In the genomic region with DNA sequence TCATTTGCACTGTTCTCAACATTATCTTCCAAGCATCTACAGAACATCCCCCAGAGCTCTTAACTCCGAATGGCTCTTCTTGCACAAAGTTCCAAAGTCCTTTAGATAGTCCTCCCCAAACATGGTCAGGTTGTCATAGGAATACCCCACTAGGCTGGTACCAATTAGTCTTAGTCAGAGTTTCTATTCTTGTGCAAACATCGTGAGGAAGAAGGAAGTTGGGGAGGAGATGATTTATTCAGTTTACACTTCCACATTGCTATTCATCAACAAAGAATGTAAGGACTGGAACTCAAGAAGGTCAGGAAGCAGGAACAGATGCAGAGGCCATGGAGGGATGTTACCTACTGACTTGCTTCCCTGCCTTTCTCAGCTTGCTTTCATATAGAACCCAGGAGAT, we compare ENCODE assay signal across 14 mouse cellular contexts.
"Had no signal": no experiment of that assay in that cellular context is flagged by ENCODE, and none has a peak within 500 bp of the region (broad histone marks: within the 10 kb centered on the region; RNA-seq: fewer than 3 reads in every experiment).

No protein-coding gene starts in this region.

- H3K27ac ChIP-seq: intestine, embryonic 15.5 days; kidney, embryonic 15.5 days; liver, embryonic 13.5 days; lung, embryonic 15.5 days; macrophage had no signal

- H3K9ac ChIP-seq: intestine, embryonic 15.5 days; kidney, embryonic 15.5 days; liver, embryonic 13.5 days; lung, embryonic 15.5 days had no signal

- H3K4me2 ChIP-seq: intestine, embryonic 15.5 days; kidney, embryonic 15.5 days; liver, embryonic 13.5 days; lung, embryonic 15.5 days; midbrain, embryonic 11.5 days had no signal

- H3K9me3 ChIP-seq: intestine, embryonic 15.5 days; kidney, embryonic 15.5 days; liver, embryonic 13.5 days; lung, embryonic 15.5 days had no signal

- H3K36me3 ChIP-seq: intestine, embryonic 15.5 days; kidney, embryonic 15.5 days; liver, embryonic 13.5 days; lung, embryonic 15.5 days had no signal

- H3K4me1 ChIP-seq: intestine, embryonic 15.5 days; kidney, embryonic 15.5 days; liver, embryonic 13.5 days; lung, embryonic 15.5 days had no signal

- ATAC-seq: intestine, embryonic 15.5 days had no signal

- H3K27me3 ChIP-seq: intestine, embryonic 15.5 days; kidney, embryonic 15.5 days; liver, embryonic 13.5 days; lung, embryonic 15.5 days had no signal

- H3K4me3 ChIP-seq: intestine, embryonic 15.5 days; kidney, embryonic 15.5 days; liver, embryonic 13.5 days; lung, embryonic 15.5 days had no signal

- DNase-seq: kidney, adult 11 months; kidney, adult 8-10 months; kidney, postnatal 10 days; kidney, postnatal 36 days; liver, embryonic 13.5 days; lung, postnatal 14 days; midbrain, embryonic 14.5 days; thymus, adult 2 months; thymus, postnatal 14 days had no signal
